Mouse (Mus musculus): Measurements from ENCODE around the gene Tor4a.

The Tor4a gene

GRCm38 (mm10) chr2:25196172-25196954, at the start of gene Tor4a:
TSS of gene Tor4a (minus strand) at chr2:25196886.
- DNase-seq = no peak

GRCm38 (mm10) chr2:25244144-25244543, 47.5 kb upstream of the Tor4a start:
- no peak for DNase-seq

GRCm38 (mm10) chr2:25243342-25243741, 46.7 kb upstream of the Tor4a start:
- DNase-seq = no peak

- DNase-seq = peak; percentile 61 to 63
Measured at GRCm38 (mm10) chr2:25242101-25242506, 45.4 kb upstream of the Tor4a start, which contains the start of the genes Rnf208 and Cysrt1. TSS of gene Rnf208 (plus strand) at chr2:25242255. TSS of gene Cysrt1 (minus strand) at chr2:25242452.

- no peak for DNase-seq
Measured at GRCm38 (mm10) chr2:25241438-25241775, 44.7 kb upstream of the Tor4a start.

GRCm38 (mm10) chr2:25240723-25241437, 44.2 kb upstream of the Tor4a start:
- DNase-seq = peak; percentile 69 to 74

- DNase-seq = no peak
Measured at GRCm38 (mm10) chr2:25240310-25240709, 43.6 kb upstream of the Tor4a start.

GRCm38 (mm10) chr2:25239766-25240165, 43.1 kb upstream of the Tor4a start:
- DNase-seq = no peak

GRCm38 (mm10) chr2:25238106-25238505, 41.4 kb upstream of the Tor4a start:
- no peak for DNase-seq

GRCm38 (mm10) chr2:25237522-25237921, 40.8 kb upstream of the Tor4a start:
- no peak for DNase-seq

- DNase-seq = no peak
Measured at GRCm38 (mm10) chr2:25236614-25237013, 39.9 kb upstream of the Tor4a start, which contains the start of gene Rnf224. TSS of gene Rnf224 (minus strand) at chr2:25236787.

GRCm38 (mm10) chr2:25234551-25235220, 38.0 kb upstream of the Tor4a start:
- no peak for DNase-seq

GRCm38 (mm10) chr2:25234050-25234449, 37.4 kb upstream of the Tor4a start, which contains the start of gene Slc34a3:
TSS of gene Slc34a3 (minus strand) at chr2:25234364.
- no peak for DNase-seq

- DNase-seq = no peak
Measured at GRCm38 (mm10) chr2:25233421-25233820, 36.7 kb upstream of the Tor4a start.

- no peak for DNase-seq
Measured at GRCm38 (mm10) chr2:25231038-25231437, 34.4 kb upstream of the Tor4a start.

- DNase-seq = no peak
Measured at GRCm38 (mm10) chr2:25230581-25230980, 33.9 kb upstream of the Tor4a start.

GRCm38 (mm10) chr2:25229582-25229981, 32.9 kb upstream of the Tor4a start:
- DNase-seq = no peak

- peak in 1 of 2 experiments; percentile 42 for DNase-seq
Measured at GRCm38 (mm10) chr2:25228995-25229530, 32.4 kb upstream of the Tor4a start.

- peak; percentile 89 to 92 for DNase-seq
Measured at GRCm38 (mm10) chr2:25228431-25228889, 31.8 kb upstream of the Tor4a start.

GRCm38 (mm10) chr2:25227406-25227805, 30.7 kb upstream of the Tor4a start:
- no peak for DNase-seq

- DNase-seq = peak in 1 of 2 experiments; percentile 42
Measured at GRCm38 (mm10) chr2:25226864-25227263, 30.2 kb upstream of the Tor4a start.

- DNase-seq = peak in 1 of 2 experiments; percentile 12
Measured at GRCm38 (mm10) chr2:25225811-25226379, 29.2 kb upstream of the Tor4a start.
